Mouse (Mus musculus): ENCODE results near the gene Rab29. TPM values are rescaled to one million over a fixed set of nuclear protein-coding genes. Genes with fewer than 3 reads are reported as not detected.
"Not testable (repeated sequence)": the region's sequence is repeated elsewhere in the genome, so short reads cannot be mapped to it uniquely, and the experiment has no call there.

The Rab29 gene
- polyA plus RNA-seq, 1 experiment from 2014 or later: 22.4 TPM

DNA sequence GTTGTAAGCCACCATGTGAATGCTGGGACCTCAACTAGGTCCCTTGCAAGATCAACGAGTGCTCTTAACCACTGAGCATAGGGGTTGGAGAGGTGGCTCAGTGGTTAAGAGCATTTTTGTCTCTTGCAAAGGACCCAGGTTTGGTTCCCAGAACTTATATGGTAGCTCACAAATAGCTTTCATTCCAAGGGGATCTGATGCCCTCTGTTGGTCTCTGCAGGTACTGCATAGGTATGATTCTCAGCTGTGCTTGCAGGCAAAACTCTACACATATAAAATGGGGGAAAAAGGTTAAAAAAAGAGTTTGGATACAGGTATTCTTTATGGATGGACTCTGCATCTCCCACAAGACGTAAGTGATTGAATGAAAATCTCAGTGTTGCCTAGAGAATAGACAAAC is 15.8 kb downstream of the Rab29 start:
- no peaks in the 10 kb centered on the region for H3K27me3 ChIP-seq (replicated peaks; ENCODE audit: control insufficient read depth, insufficient read depth, low read length)
- H3K4me3 ChIP-seq (ENCODE audit: low read length): no peak overlapping the region
- no peaks in the 10 kb centered on the region for H3K36me3 ChIP-seq (ENCODE audit: control insufficient read depth, insufficient read depth, low read length)
- no peak overlapping the region for H3K4me2 ChIP-seq (ENCODE audit: low read depth, low read length)
- ATAC-seq: no peak
- no peak overlapping the region for H3K27ac ChIP-seq (ENCODE audit: low read length)
- no peak overlapping the region for H3K9ac ChIP-seq (ENCODE audit: low read depth, low read length)
- H3K9me3 ChIP-seq (ENCODE audit: control insufficient read depth, low read length): no peaks in the 10 kb centered on the region
- WGBS: 62% methylated on average over 2 of the region's 2 CpGs
- H3K4me1 ChIP-seq (ENCODE audit: control insufficient read depth, insufficient read depth, low read length): no peaks in the 10 kb centered on the region

- Histone ChIP-seq H3K27me3 (replicated peaks; ENCODE audit: control insufficient read depth, insufficient read depth, low read length) (no peaks in the 10 kb centered on the region), H3K4me2 (ENCODE audit: low read depth, low read length) (no peak overlapping the region), H3K9me3 (ENCODE audit: control insufficient read depth, low read length) (no peaks in the 10 kb centered on the region), H3K9ac (ENCODE audit: low read depth, low read length) (no peak overlapping the region), H3K27ac (ENCODE audit: low read length) (no peak overlapping the region), H3K4me1 (ENCODE audit: control insufficient read depth, insufficient read depth, low read length) (no peaks in the 10 kb centered on the region), H3K36me3 (ENCODE audit: control insufficient read depth, insufficient read depth, low read length) (no peaks in the 10 kb centered on the region), H3K4me3 (ENCODE audit: low read length) (no peak overlapping the region)
- no peak for ATAC-seq
- 84% methylated on average over 2 of the region's 2 CpGs for WGBS
Observed at GRCm38 (mm10) chr1:131886173-131886572, 19.1 kb downstream of the Rab29 start.

- ATAC-seq: no peak
- Histone ChIP-seq H3K4me2 (ENCODE audit: low read depth, low read length) (no peak overlapping the region), H3K36me3 (ENCODE audit: control insufficient read depth, insufficient read depth, low read length) (no peaks in the 10 kb centered on the region), H3K9ac (ENCODE audit: low read depth, low read length) (no peak overlapping the region), H3K27ac (ENCODE audit: low read length) (no peak overlapping the region), H3K27me3 (replicated peaks; ENCODE audit: control insufficient read depth, insufficient read depth, low read length) (no peaks in the 10 kb centered on the region), H3K4me3 (ENCODE audit: low read length) (no peak overlapping the region), H3K4me1 (ENCODE audit: control insufficient read depth, insufficient read depth, low read length) (no peaks in the 10 kb centered on the region), H3K9me3 (ENCODE audit: control insufficient read depth, low read length) (no peaks in the 10 kb centered on the region)
- WGBS: 78% methylated on average over 3 of the region's 3 CpGs
Observed at GRCm38 (mm10) chr1:131886641-131887040, 19.6 kb downstream of the Rab29 start.

DNA sequence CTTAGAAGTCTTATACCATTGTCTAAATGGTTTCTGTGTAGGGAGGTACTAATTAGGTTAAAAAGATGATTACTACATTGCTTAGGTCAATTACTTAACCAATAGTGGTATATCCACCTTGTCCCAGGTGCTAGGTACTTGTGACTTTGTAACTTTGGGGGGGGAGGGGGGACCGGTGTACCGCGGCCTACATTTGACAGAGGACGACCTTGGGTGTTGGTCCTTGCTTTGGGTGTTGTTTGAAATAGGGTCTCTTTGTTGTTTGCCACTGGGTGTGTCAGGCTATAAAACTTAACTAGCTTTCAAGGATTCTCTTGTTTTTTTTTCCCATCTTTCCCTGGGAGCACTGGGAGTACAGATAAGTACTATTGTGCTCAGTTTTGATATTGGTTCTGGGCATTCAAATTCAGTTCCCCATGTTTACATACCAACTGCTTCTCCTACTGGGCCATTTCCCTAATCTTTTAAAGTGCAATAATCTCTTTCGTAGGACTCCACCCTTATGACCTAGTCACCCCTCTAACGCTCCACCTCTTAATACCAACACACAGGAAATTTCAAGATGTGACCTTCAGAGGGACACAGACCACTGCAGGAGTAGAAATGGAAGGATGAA is 23.1 kb downstream of the Rab29 start:
- Histone ChIP-seq H3K9ac (ENCODE audit: low read depth, low read length) (no peak overlapping the region), H3K36me3 (ENCODE audit: control insufficient read depth, insufficient read depth, low read length) (no peaks in the 10 kb centered on the region), H3K27me3 (replicated peaks; ENCODE audit: control insufficient read depth, insufficient read depth, low read length) (no peaks in the 10 kb centered on the region), H3K4me1 (ENCODE audit: control insufficient read depth, insufficient read depth, low read length) (no peaks in the 10 kb centered on the region), H3K27ac (ENCODE audit: low read length) (no peak overlapping the region), H3K4me2 (ENCODE audit: low read depth, low read length) (no peak overlapping the region), H3K4me3 (ENCODE audit: low read length) (no peak overlapping the region), H3K9me3 (ENCODE audit: control insufficient read depth, low read length) (no peaks in the 10 kb centered on the region)
- WGBS: 38% methylated on average over 6 of the region's 6 CpGs
- ATAC-seq: no peak

DNA sequence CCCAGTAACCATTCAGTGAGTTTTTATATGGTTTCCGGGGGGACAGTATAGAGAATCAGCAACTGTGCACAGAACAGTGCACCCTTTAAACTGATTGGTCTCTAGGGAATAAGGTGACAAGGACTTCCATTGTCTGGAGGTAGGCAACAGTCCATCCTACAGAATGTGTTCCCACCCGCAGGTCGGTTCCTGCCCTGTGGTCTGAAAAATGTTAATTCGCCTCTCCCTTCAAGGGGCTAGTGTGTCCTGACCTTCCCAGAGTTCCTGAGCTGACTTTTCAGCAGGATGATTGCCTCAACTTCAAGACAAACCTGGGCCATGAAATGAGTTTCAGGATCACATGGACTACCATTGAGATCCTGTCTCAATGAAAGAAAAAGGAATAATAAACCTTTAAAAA is 24.4 kb downstream of the Rab29 start:
- no peaks in the 10 kb centered on the region for H3K27me3 ChIP-seq (replicated peaks; ENCODE audit: control insufficient read depth, insufficient read depth, low read length)
- 75% methylated on average over 4 of the region's 4 CpGs for WGBS
- H3K9me3 ChIP-seq (ENCODE audit: control insufficient read depth, low read length): no peaks in the 10 kb centered on the region
- no peak overlapping the region for H3K4me3 ChIP-seq (ENCODE audit: low read length)
- H3K9ac ChIP-seq (ENCODE audit: low read depth, low read length): no peak overlapping the region
- no peak overlapping the region for H3K4me2 ChIP-seq (ENCODE audit: low read depth, low read length)
- H3K27ac ChIP-seq (ENCODE audit: low read length): no peak overlapping the region
- ATAC-seq: no peak
- no peaks in the 10 kb centered on the region for H3K4me1 ChIP-seq (ENCODE audit: control insufficient read depth, insufficient read depth, low read length)
- no peaks in the 10 kb centered on the region for H3K36me3 ChIP-seq (ENCODE audit: control insufficient read depth, insufficient read depth, low read length)

DNA sequence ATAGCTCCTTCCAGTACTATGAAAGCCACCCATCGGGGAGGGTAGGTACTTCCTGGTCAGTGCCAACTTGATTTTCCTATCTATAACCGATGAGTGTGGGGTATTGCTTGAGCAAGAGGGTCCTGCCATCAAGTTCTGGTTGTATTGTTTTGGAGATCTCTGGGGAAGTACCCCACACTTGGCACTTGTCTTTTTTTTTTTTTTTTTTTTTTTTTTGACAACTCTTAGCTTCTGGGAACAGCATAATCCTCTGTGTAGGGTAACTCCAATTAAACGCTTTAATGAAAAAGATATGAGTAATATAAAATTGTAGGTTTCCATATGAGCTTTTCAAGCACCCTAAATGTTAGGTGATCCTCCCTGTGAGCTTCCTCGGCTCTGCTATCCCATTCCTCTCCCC is 35.7 kb downstream of the Rab29 start:
- no peak for ATAC-seq
- 84% methylated on average over 4 of the region's 4 CpGs for WGBS
- no peak overlapping the region for H3K4me3 ChIP-seq (ENCODE audit: low read length)
- H3K36me3 ChIP-seq (ENCODE audit: control insufficient read depth, insufficient read depth, low read length): no peaks in the 10 kb centered on the region
- H3K9ac ChIP-seq (ENCODE audit: low read depth, low read length): no peak overlapping the region
- H3K4me2 ChIP-seq (ENCODE audit: low read depth, low read length): no peak overlapping the region
- no peaks in the 10 kb centered on the region for H3K4me1 ChIP-seq (ENCODE audit: control insufficient read depth, insufficient read depth, low read length)
- no peaks in the 10 kb centered on the region for H3K27me3 ChIP-seq (replicated peaks; ENCODE audit: control insufficient read depth, insufficient read depth, low read length)
- no peaks in the 10 kb centered on the region for H3K9me3 ChIP-seq (ENCODE audit: control insufficient read depth, low read length)
- no peak overlapping the region for H3K27ac ChIP-seq (ENCODE audit: low read length)

DNA sequence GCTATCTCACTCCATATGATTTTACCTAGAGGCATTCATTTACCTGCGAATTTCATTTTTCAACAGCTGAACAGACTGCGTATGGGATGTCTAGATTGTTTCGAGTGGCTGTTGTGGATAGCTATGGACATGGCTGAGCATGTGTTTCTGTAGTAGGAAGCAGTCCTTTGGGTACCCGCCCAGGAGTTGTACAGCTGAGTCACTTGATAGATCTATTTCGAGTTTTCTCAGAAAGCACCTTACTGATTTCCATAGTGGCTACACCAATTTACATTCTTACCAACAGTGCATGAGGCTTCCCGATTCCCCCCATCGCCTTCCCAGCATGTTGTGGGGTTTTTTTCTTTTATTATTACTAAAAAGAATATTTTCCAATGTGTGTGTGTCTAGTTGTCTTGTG is 36.2 kb downstream of the Rab29 start:
- Histone ChIP-seq H3K27me3 (replicated peaks; ENCODE audit: control insufficient read depth, insufficient read depth, low read length) (no peaks in the 10 kb centered on the region), H3K27ac (ENCODE audit: low read length) (no peak overlapping the region), H3K4me2 (ENCODE audit: low read depth, low read length) (no peak overlapping the region), H3K9ac (ENCODE audit: low read depth, low read length) (no peak overlapping the region), H3K9me3 (ENCODE audit: control insufficient read depth, low read length) (no peaks in the 10 kb centered on the region), H3K4me1 (ENCODE audit: control insufficient read depth, insufficient read depth, low read length) (no peaks in the 10 kb centered on the region), H3K36me3 (ENCODE audit: control insufficient read depth, insufficient read depth, low read length) (no peaks in the 10 kb centered on the region), H3K4me3 (ENCODE audit: low read length) (no peak overlapping the region)
- no peak for ATAC-seq
- 89% methylated on average over 7 of the region's 7 CpGs for WGBS

GRCm38 (mm10) chr1:131905497-131905896 is 38.5 kb downstream of the Rab29 start:
- no peaks in the 10 kb centered on the region for H3K27me3 ChIP-seq (replicated peaks; ENCODE audit: control insufficient read depth, insufficient read depth, low read length)
- H3K4me3 ChIP-seq (ENCODE audit: low read length): no peak overlapping the region
- no peak for ATAC-seq
- H3K9ac ChIP-seq (ENCODE audit: low read depth, low read length): no peak overlapping the region
- H3K4me1 ChIP-seq (ENCODE audit: control insufficient read depth, insufficient read depth, low read length): no peaks in the 10 kb centered on the region
- H3K36me3 ChIP-seq (ENCODE audit: control insufficient read depth, insufficient read depth, low read length): no peaks in the 10 kb centered on the region
- WGBS: 8% methylated on average over 1 of the region's 1 CpGs
- no peak overlapping the region for H3K27ac ChIP-seq (ENCODE audit: low read length)
- H3K4me2 ChIP-seq (ENCODE audit: low read depth, low read length): no peak overlapping the region
- no peaks in the 10 kb centered on the region for H3K9me3 ChIP-seq (ENCODE audit: control insufficient read depth, low read length)

DNA sequence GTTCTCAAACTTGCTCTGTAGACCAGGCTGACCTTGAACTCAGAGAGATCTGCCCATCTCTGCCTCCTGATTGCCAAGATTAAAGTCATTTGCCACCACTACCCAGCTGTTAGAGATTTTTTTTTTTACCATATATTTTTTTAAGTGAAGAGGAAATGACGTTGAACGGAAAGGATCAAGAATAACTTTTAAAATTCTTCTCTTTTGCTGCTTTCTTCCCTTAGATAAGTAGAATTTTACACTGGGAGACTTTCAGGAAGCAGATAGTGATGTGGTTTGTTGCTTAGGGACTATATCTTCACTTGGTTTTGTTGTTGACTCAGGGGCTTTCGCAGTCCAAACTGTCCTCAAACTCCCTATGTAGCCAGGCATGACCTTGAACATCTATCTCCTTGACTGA is 41.4 kb downstream of the Rab29 start:
- Histone ChIP-seq H3K36me3 (ENCODE audit: control insufficient read depth, insufficient read depth, low read length) (no peaks in the 10 kb centered on the region), H3K4me3 (ENCODE audit: low read length) (no peak overlapping the region), H3K27me3 (replicated peaks; ENCODE audit: control insufficient read depth, insufficient read depth, low read length) (no peaks in the 10 kb centered on the region), H3K27ac (ENCODE audit: low read length) (no peak overlapping the region), H3K9ac (ENCODE audit: low read depth, low read length) (no peak overlapping the region), H3K9me3 (ENCODE audit: control insufficient read depth, low read length) (no peaks in the 10 kb centered on the region), H3K4me1 (ENCODE audit: control insufficient read depth, insufficient read depth, low read length) (peaks cover 9% of the 10 kb centered on the region; the same call in 1 of the 2 replicates), H3K4me2 (ENCODE audit: low read depth, low read length) (no peak overlapping the region)
- WGBS: 92% methylated on average over 3 of the region's 3 CpGs
- ATAC-seq: no peak

DNA sequence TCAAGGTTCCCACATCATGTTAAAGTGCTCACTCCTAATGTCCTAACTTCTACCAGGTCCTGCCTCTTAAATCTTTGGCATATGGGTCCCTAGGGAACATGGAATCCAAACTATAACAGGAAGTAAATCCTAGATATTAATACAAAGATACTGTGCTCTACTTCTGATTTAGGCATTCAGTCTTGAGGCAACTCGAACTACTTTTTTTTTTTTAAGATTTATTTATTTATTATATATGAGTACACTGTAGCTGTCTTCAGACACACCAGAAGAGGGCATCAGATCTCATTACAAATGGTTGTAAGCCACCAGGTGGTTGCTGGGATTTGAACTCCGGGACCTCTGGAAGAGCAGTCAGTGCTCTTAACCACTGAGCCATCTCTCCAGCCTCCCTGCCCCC is 42.2 kb downstream of the Rab29 start:
- ATAC-seq: not testable (repeated sequence)

More for the DNA sequence above, 42.2 kb downstream of the Rab29 start:
- H3K9ac ChIP-seq (ENCODE audit: low read depth, low read length); H3K27me3 ChIP-seq (replicated peaks; ENCODE audit: control insufficient read depth, insufficient read depth, low read length); H3K36me3 ChIP-seq (ENCODE audit: control insufficient read depth, insufficient read depth, low read length); H3K4me2 ChIP-seq (ENCODE audit: low read depth, low read length); H3K4me3 ChIP-seq (ENCODE audit: low read length); H3K4me1 ChIP-seq (ENCODE audit: control insufficient read depth, insufficient read depth, low read length); H3K9me3 ChIP-seq (ENCODE audit: control insufficient read depth, low read length); H3K27ac ChIP-seq (ENCODE audit: low read length): not testable (repeated sequence)
- WGBS: 95% methylated on average over 2 of the region's 2 CpGs

Data from intestine, embryonic 16.5 days (tissue).